Mouse (Mus musculus) lung, embryonic 15.5 days (tissue): ENCODE measurements around the gene Dach2. TPM values are rescaled to one million over a fixed set of nuclear protein-coding genes. Genes with fewer than 3 reads are reported as not detected.

Experiments used
- ATAC-seq: fragments of 200-750 bp; cut with Nextera tagmentation; 2 replicates; pipeline ENCODE4 v1.8.0; 2017; ENCODE audit warnings: moderate number of reproducible peaks, borderline replicate concordance; ENCODE audit not compliant: low FRiP score, low TSS enrichment; ENCODE audit errors: extremely low read depth
- H3K27ac ChIP-seq: fragments of 300-500 bp; sonication (generic); 2 replicates; pipeline ENCODE4 v1.5.1; 2015; ENCODE audit warnings: moderate library complexity, mild to moderate bottlenecking, inconsistent platforms
- H3K27me3 ChIP-seq: fragments of 300-500 bp; sonication (generic); 2 replicates; pipeline ENCODE4 v1.6.1; 2015; ENCODE audit warnings: inconsistent platforms
- H3K36me3 ChIP-seq: fragments of 300-500 bp; sonication (generic); 2 replicates; pipeline ENCODE4 v1.6.1; 2015; ENCODE audit warnings: inconsistent platforms
- H3K4me1 ChIP-seq: fragments of 300-500 bp; sonication (generic); 2 replicates; pipeline ENCODE4 v1.6.1; 2015; ENCODE audit warnings: inconsistent platforms
- H3K4me2 ChIP-seq: fragments of 300-500 bp; sonication (generic); 2 replicates; pipeline ENCODE4 v1.6.1; 2015; ENCODE audit warnings: inconsistent platforms, mild to moderate bottlenecking, moderate library complexity
- H3K4me3 ChIP-seq: fragments of 300-500 bp; sonication (generic); 2 replicates; pipeline ENCODE4 v1.5.1; 2015; ENCODE audit warnings: mild to moderate bottlenecking, inconsistent platforms
- H3K9ac ChIP-seq: fragments of 300-500 bp; sonication (generic); 2 replicates; pipeline ENCODE4 v1.6.1; 2015; ENCODE audit warnings: inconsistent platforms
- H3K9me3 ChIP-seq: fragments of 300-500 bp; sonication (generic); 2 replicates; pipeline ENCODE4 v1.6.1; 2016; ENCODE audit warnings: inconsistent platforms
- WGBS: fragments of 180-500 bp; shearing (Covaris S2); methylation state at CpG from one replicate; pipeline ENCODE4 v1.1.7; 2015; 5-methylcytosine and 5-hydroxymethylcytosine counted together
- polyA plus RNA-seq: library from polyadenylated mRNA; unstranded; fragments of >200 nt; fragmentation: Nextera tagmentation; extraction: Ambion mirVana; gene quantifications from 2 replicates; pipeline ENCODE4 v1.2.1, GENCODE M21; 2015

Dach2 gene
- polyA plus RNA-seq, 1 experiment from 2014 or later: 4.1 TPM

- Histone ChIP-seq H3K4me3 (no peak overlapping the region), H3K9ac (no peak overlapping the region), H3K4me2 (no peak overlapping the region), H3K27ac (no peak overlapping the region), H3K9me3 (no peaks in the 10 kb centered on the region), H3K4me1 (no peaks in the 10 kb centered on the region), H3K27me3 (no peaks in the 10 kb centered on the region), H3K36me3 (no peaks in the 10 kb centered on the region)
- 59% methylated on average over 2 of the region's 2 CpGs for WGBS
- ATAC-seq: no peak
Observed at GRCm38 (mm10) chrX:113687163-113687562, 389.9 kb downstream of the Dach2 start.

GRCm38 (mm10) chrX:113712363-113712762, 415.1 kb downstream of the Dach2 start:
- Histone ChIP-seq H3K4me2 (no peak overlapping the region), H3K4me3 (no peak overlapping the region), H3K9me3 (no peaks in the 10 kb centered on the region), H3K27me3 (no peaks in the 10 kb centered on the region), H3K9ac (no peak overlapping the region), H3K27ac (no peak overlapping the region), H3K4me1 (no peaks in the 10 kb centered on the region), H3K36me3 (no peaks in the 10 kb centered on the region)
- WGBS: 83% methylated on average over 2 of the region's 2 CpGs
- ATAC-seq: no peak

GRCm38 (mm10) chrX:113724124-113724523, 426.8 kb downstream of the Dach2 start:
- ATAC-seq: no peak
- no peak overlapping the region for H3K4me2 ChIP-seq
- no peak overlapping the region for H3K9ac ChIP-seq
- no peaks in the 10 kb centered on the region for H3K9me3 ChIP-seq
- H3K36me3 ChIP-seq: no peaks in the 10 kb centered on the region
- no peaks in the 10 kb centered on the region for H3K27me3 ChIP-seq
- no peak overlapping the region for H3K27ac ChIP-seq
- no peaks in the 10 kb centered on the region for H3K4me1 ChIP-seq
- H3K4me3 ChIP-seq: no peak overlapping the region

GRCm38 (mm10) chrX:113747122-113747521, 449.8 kb downstream of the Dach2 start:
- no peaks in the 10 kb centered on the region for H3K4me1 ChIP-seq
- H3K4me3 ChIP-seq: no peak overlapping the region
- H3K9ac ChIP-seq: no peak overlapping the region
- H3K9me3 ChIP-seq: no peaks in the 10 kb centered on the region
- H3K27ac ChIP-seq: no peak overlapping the region
- H3K27me3 ChIP-seq: no peaks in the 10 kb centered on the region
- no peak overlapping the region for H3K4me2 ChIP-seq
- no peaks in the 10 kb centered on the region for H3K36me3 ChIP-seq
- ATAC-seq: no peak

GRCm38 (mm10) chrX:113792264-113792663, 495.0 kb downstream of the Dach2 start:
- H3K4me3 ChIP-seq: no peak overlapping the region
- H3K27me3 ChIP-seq: no peaks in the 10 kb centered on the region
- no peaks in the 10 kb centered on the region for H3K9me3 ChIP-seq
- WGBS: 34% methylated on average over 1 of the region's 1 CpGs
- no peak overlapping the region for H3K9ac ChIP-seq
- ATAC-seq: no peak
- no peak overlapping the region for H3K4me2 ChIP-seq
- no peaks in the 10 kb centered on the region for H3K4me1 ChIP-seq
- no peak overlapping the region for H3K27ac ChIP-seq
- H3K36me3 ChIP-seq: no peaks in the 10 kb centered on the region

GRCm38 (mm10) chrX:113810369-113810768, 513.1 kb downstream of the Dach2 start:
- Histone ChIP-seq H3K9ac (no peak overlapping the region), H3K4me2 (no peak overlapping the region), H3K4me1 (no peaks in the 10 kb centered on the region), H3K27ac (no peak overlapping the region), H3K4me3 (no peak overlapping the region), H3K36me3 (no peaks in the 10 kb centered on the region), H3K27me3 (no peaks in the 10 kb centered on the region), H3K9me3 (no peaks in the 10 kb centered on the region)
- ATAC-seq: no peak

- WGBS: 65% methylated on average over 1 of the region's 1 CpGs
- no peak overlapping the region for H3K4me2 ChIP-seq
- no peaks in the 10 kb centered on the region for H3K4me1 ChIP-seq
- no peak overlapping the region for H3K9ac ChIP-seq
- no peak for ATAC-seq
- H3K27me3 ChIP-seq: no peaks in the 10 kb centered on the region
- no peak overlapping the region for H3K4me3 ChIP-seq
- H3K36me3 ChIP-seq: no peaks in the 10 kb centered on the region
- no peaks in the 10 kb centered on the region for H3K9me3 ChIP-seq
- H3K27ac ChIP-seq: no peak overlapping the region
Observed at GRCm38 (mm10) chrX:113826810-113827209, 529.5 kb downstream of the Dach2 start.

- Histone ChIP-seq H3K9ac (no peak overlapping the region), H3K27ac (no peak overlapping the region), H3K9me3 (no peaks in the 10 kb centered on the region), H3K36me3 (no peaks in the 10 kb centered on the region), H3K27me3 (no peaks in the 10 kb centered on the region), H3K4me1 (no peaks in the 10 kb centered on the region), H3K4me3 (no peak overlapping the region), H3K4me2 (no peak overlapping the region)
- peak; percentile 81; the same call in 1 of the 2 replicates for ATAC-seq
- 60% methylated on average over 1 of the region's 1 CpGs for WGBS
Observed at GRCm38 (mm10) chrX:113833062-113833461, 535.8 kb downstream of the Dach2 start.

GRCm38 (mm10) chrX:113867835-113868495, 570.7 kb downstream of the Dach2 start:
- H3K4me1 ChIP-seq: no peaks in the 10 kb centered on the region
- H3K27ac ChIP-seq: no peak overlapping the region
- WGBS: 39% methylated on average over 2 of the region's 2 CpGs
- ATAC-seq: no peak
- no peaks in the 10 kb centered on the region for H3K27me3 ChIP-seq
- no peak overlapping the region for H3K4me2 ChIP-seq
- H3K36me3 ChIP-seq: no peaks in the 10 kb centered on the region
- H3K4me3 ChIP-seq: no peak overlapping the region
- H3K9me3 ChIP-seq: no peaks in the 10 kb centered on the region
- H3K9ac ChIP-seq: no peak overlapping the region

Other genes with a start within 250 kb of the Dach2 start
- gene Chm, start 112.0 kb upstream of the Dach2 start, polyA plus RNA-seq: 11.8 and 12.2 TPM in 2 replicates